Mouse (Mus musculus) spleen, adult 12 weeks (tissue): ENCODE results near the gene Spp1.

Source experiments
- DNase-seq: peaks from one replicate; pipeline ENCODE4 v3.0.0; 2022; ENCODE audit warnings: low spot score

The Spp1 gene

GRCm38 (mm10) chr5:104434835-104435301 lies at the start of gene Spp1:
Gene Spp1 (plus strand): TSS chr5:104435118.
- DNase-seq = no peak

DNA sequence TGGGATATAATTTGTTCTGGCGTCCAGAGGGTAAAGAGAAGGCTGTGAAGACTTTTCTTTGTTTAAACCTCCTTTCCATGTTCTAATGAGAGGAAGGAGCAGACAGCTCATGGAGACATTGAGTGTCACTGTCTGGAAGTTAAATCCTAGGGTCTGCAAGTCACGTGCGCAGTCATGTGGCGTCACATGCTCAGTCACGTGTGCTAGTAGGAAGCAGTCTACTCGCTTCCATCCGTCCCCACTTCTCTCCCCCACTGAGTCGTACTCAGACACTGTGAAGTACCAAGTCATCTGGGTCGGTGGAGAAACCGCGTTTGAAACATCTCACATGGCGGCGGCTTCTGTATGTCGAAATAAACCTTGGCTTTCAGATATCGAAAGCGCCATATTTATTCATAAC lies 49.4 kb upstream of the Spp1 start:
- DNase-seq = no peak

DNA sequence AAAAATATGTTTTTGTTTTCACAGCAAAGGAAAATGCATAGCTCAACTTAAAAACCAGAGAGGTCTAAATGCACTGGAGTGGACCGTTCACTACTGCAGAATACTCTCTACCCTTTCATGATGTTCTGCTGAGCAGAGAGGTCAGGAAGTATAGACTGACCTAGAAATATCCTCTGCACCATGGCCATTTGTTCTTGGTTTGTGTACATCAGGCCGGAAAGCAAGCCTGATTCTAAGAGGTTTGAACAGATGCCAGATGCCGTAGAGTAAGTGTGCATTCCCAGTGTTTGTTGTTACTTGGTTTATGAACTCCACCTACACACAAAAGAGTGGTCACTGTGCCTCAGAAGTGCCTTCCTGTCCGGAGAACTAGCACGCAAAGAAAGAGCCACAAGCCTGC lies 48.0 kb upstream of the Spp1 start:
- DNase-seq = no peak

DNA sequence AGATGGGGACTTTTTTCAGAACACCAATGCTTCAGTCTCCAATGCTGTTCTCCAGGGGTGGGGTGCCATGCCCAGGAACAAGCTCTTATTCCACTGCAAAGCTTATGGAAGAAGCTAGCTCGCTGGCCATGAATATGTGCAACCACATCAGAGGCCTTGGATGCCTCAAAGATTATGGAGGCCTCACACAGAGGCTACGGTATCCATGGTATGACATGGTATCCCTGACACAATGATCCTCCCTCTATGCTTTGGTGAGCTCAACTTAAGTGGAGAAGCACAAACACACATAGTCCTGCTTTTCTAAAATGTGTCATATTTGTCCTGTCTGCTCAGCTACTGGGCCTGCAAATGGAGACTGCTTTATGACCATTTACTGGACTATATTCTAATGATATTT lies 44.0 kb upstream of the Spp1 start:
- DNase-seq = no peak

GRCm38 (mm10) chr5:104392784-104393183 lies 42.1 kb upstream of the Spp1 start:
- no peak for DNase-seq

- no peak for DNase-seq
Observed at GRCm38 (mm10) chr5:104396286-104396685, 38.6 kb upstream of the Spp1 start.

DNA sequence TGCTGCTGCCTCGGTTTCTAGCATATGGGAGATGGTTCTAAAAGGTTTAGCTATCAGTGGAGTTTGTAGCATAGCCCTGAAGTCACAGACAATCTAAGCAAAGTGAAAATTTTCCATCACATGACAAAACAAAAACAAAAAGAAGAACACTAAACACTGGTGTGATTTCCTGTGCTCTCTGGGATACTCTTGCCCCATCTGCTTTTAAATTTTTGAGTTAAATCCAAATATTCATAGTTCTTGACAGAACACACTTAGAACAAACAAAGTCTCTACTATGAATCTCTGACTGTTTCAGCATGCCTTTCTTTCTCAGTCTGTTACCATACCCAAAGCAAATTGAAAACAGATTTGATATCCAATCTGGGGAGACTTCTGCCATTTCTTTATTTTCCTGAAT lies 36.9 kb upstream of the Spp1 start:
- no peak for DNase-seq

GRCm38 (mm10) chr5:104399291-104399950 lies 35.5 kb upstream of the Spp1 start:
- no peak for DNase-seq

GRCm38 (mm10) chr5:104399970-104400369 lies 34.9 kb upstream of the Spp1 start:
- DNase-seq = no peak

GRCm38 (mm10) chr5:104402651-104403050 lies 32.3 kb upstream of the Spp1 start:
- no peak for DNase-seq

GRCm38 (mm10) chr5:104403351-104403750 lies 31.6 kb upstream of the Spp1 start:
- DNase-seq = no peak

- DNase-seq = no peak
Observed at GRCm38 (mm10) chr5:104404551-104404950, 30.4 kb upstream of the Spp1 start.

- no peak for DNase-seq
Observed at GRCm38 (mm10) chr5:104405051-104405450, 29.9 kb upstream of the Spp1 start.

GRCm38 (mm10) chr5:104406756-104407155 lies 28.2 kb upstream of the Spp1 start:
- DNase-seq = no peak

DNA sequence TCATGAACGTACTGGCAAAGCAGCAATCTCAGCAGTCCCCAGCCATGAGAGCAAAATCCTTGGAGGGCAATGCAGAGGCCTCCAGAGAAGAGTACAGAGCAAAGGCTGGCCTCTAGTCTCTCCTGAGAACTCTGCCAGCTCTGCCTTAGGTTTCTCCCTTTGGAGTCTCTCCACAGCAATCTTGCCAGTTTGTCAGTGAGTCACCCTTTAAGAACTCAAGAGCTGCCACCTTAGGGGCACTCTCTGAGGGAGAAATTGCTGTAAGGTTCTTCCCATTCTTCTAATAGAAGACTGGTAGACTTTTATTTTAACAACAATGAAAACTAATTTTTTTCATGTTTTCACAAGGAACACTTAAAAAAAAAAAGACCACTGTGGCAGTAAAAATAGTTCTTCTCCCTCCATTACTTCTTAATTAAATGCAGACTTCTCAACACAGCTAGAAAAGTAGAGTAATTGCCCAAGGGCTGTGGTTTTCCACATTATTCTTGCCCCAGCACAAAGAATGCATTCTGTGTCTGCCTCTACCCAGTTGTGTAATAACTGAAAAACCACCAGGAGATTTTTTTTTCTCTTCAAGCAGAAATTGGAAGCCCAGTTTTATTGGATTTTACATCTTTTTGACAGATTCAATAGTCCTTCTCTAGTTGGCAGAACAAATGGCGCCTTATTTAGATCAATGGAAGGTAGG lies 27.2 kb upstream of the Spp1 start:
- no peak for DNase-seq

GRCm38 (mm10) chr5:104408549-104408948 lies 26.4 kb upstream of the Spp1 start:
- no peak for DNase-seq

DNA sequence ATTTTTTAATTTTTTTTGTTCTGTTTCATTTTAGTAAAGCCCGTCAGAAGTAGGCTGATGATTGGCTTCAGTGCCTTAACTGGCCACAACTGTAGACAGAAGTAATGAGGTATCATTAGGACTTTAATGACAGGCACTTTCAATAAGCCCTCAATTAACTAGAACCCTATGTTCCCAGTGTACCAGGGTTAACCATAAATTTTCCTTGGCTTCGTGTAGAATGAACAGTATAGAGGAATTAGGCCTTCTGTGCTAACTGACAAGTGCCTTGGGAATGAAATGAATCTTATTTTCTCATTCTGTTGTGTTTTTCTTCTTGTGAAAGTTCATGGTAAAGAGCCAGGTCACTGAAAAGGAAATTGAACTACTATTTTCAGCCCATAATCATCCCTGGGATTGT lies 18.9 kb upstream of the Spp1 start:
- DNase-seq = no peak

DNA sequence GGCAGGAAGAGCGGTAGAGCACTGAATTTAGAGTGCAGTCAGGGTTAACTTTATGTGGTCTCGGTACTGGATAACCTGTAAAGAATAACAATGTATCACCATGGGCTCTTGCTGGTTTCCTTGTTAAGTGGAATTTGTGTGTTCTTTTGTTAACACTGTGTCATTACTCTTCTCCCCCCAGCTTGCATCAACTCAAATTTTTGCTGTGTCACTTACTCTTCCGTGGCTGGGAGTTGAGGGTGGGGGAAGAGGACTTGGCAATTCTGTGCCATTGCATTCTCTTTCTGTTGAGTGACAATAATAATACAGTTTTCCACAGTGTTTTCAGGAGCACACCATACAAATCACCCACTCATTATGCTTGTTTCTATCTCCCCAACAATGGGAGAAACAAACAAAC lies 17.9 kb upstream of the Spp1 start:
- DNase-seq = no peak

DNA sequence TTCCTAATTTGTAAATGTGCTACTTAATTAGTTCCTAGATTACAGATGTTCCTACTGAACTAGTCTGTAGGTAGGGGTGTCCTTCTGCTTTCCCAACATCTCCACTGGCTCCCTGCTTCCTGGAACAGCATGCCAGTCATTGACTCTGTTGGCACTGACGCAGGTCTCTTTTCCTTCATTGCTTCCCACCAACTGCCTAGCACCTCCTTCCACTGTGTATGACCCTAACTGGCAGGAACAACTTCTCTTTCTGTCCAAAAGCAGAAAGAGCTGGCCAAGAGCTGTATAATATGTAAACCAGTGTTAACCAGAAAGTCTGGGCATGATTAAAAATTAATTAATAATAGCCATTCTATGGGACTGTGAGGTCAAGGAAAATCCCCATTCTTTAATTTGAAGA lies 17.2 kb upstream of the Spp1 start:
- no peak for DNase-seq

GRCm38 (mm10) chr5:104422039-104422438 lies 12.9 kb upstream of the Spp1 start:
- no peak for DNase-seq

DNA sequence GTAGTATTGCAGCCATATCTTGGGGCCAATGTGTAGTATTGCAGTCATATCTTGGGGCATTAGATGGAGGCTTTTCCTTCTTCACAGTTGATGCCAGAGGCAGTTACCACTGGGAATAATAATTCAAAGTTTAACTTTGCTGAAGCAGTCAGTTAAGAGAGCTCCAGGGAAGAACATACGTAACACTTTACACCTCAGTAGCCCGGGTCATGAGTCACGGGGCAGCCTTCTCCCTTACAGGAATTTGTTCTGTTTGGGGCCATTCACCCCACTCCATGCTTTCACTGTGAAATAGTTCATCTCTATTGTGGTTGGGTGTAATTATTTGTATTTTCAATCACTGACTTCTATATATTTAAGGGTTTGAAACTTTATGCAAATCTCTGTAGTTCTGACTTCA lies 11.1 kb upstream of the Spp1 start:
- no peak for DNase-seq

DNA sequence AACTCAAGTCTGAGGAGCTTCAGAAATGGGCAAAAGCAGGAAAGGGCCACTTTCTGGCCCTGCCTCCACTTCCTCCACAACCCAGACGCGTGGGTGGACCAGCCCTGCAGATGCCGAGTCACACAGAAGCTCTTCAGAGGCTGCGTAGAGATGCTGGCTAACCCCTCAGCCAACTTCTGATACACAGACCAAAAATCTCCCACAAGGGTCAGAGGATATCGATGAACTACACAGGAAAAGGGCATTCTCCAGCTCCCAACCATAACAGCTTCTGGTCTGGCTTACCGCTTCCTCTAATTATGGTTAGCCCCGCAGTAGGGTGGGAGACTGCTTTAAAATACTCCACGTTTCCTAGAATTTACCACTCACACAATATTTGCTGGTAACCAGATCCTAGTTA lies 9.0 kb upstream of the Spp1 start:
- DNase-seq = no peak

- DNase-seq = no peak
Observed at GRCm38 (mm10) chr5:104432886-104433285, 2.0 kb upstream of the Spp1 start.
